Mouse (Mus musculus): ENCODE measurements at regions not wholly inside any gene's neighbourhood (a gene's known extent, or its start where the extent isn't known, plus 50 kb on each side); places are given as distances from the start of the nearest gene placed in this dataset.

DNA sequence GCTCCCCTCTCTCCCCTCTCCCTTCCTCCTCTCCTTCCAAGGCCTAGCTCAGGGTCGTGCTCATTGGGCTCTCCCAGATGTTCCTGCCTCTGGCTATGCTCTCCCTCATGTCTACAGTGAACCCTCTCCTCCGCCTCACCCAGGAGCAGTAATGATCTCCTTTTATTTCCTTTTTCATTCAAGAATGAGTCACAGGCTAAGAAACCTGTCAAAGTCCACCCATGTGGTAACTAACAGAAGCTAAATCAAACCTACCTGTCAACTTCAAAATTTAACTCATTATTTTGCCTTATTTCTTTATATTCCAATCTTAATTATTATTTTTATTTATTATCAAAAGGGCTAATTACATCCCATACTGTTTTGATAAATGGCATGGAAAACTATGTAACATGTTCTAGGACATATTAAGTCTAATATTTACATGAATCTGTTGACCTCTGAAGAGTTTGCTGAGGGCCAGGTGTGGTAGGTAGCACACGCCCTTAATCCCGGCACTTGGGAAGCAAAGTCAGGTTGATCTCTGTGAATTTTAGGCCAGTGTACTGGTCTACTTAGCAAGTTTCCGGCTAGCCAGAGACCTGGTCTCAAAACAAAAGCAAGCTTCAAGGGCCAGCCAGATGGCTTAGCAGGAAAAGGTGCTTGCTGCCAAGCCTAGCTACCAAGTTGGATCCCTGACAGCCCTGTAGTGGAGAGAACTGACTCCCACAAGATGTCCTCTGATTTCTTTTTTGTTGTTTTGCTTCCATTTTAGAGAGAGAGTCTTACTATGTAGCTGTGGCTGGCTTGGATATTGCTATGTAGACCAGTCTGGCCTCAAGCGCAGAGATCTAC is 51.9 kb upstream of the Slc16a1 start:
- H3K9me3 ChIP-seq (replicated peaks): no peaks in the 10 kb centered on the region
- WGBS: 77% methylated on average over 6 of the region's 6 CpGs
- no peaks in the 10 kb centered on the region for H3K4me1 ChIP-seq
- H3K9ac ChIP-seq: no peak overlapping the region
- no peak overlapping the region for H3K4me3 ChIP-seq (replicated peaks)
- no peak for ATAC-seq (ENCODE audit: insufficient number of reproducible peaks, low FRiP score, low TSS enrichment, low read depth)
- no peak overlapping the region for H3K4me2 ChIP-seq (replicated peaks)
- H3K27me3 ChIP-seq: no peaks in the 10 kb centered on the region
- H3K36me3 ChIP-seq: no peaks in the 10 kb centered on the region
- H3K27ac ChIP-seq (replicated peaks): no peak overlapping the region

DNA sequence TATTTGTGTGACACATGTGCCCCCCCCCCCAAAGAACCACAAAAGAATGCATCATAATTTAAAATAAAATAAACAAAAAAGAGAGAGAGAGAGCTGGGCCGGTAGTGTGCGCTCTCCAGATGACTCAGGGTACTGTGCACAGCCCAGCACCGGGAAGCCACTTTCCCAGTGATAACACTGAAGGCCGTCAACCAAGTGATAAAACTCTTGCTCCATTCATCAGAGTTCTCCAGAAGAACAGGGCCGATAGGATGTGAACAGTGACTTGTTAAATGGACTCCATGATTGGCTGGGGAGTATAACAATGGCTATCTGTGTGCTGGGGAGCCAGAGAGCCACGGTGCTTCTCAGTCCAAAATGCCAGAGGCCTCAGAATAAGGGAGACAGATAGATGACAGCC is 53.2 kb upstream of the Slc16a1 start:
- Histone ChIP-seq H3K36me3 (no peaks in the 10 kb centered on the region), H3K4me1 (no peaks in the 10 kb centered on the region), H3K27ac (replicated peaks) (no peak overlapping the region), H3K9me3 (replicated peaks) (no peaks in the 10 kb centered on the region), H3K4me2 (replicated peaks) (no peak overlapping the region), H3K9ac (no peak overlapping the region), H3K4me3 (replicated peaks) (no peak overlapping the region), H3K27me3 (no peaks in the 10 kb centered on the region)
- ATAC-seq (ENCODE audit: insufficient number of reproducible peaks, low FRiP score, low TSS enrichment, low read depth): no peak
- 47% methylated on average over 6 of the region's 6 CpGs for WGBS

DNA sequence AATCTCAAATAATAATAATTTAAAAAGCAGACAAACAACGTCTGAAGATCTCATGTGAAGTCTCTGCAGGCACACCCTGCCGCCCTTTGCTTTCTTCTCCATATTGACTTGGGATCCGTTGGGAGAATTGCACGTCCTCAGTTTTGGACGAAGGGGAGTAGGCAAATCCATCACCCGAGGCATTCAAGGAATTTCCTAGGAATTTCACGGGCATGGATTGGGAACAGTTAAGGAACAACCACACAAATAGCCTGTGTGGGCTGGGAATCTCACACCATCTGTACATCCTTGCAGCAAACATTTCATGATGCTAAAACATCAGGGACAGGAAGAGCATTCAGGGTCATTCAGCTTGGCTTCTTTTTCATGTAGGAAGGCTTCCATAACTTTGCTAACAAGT is 55.2 kb upstream of the Slc16a1 start:
- WGBS: 45% methylated on average over 7 of the region's 7 CpGs

GRCm38 (mm10) chr3:104582521-104582920 is 55.9 kb upstream of the Slc16a1 start:
- Histone ChIP-seq H3K4me2 (replicated peaks) (no peak overlapping the region), H3K4me1 (no peaks in the 10 kb centered on the region), H3K36me3 (no peaks in the 10 kb centered on the region), H3K9me3 (replicated peaks) (no peaks in the 10 kb centered on the region), H3K9ac (no peak overlapping the region), H3K27ac (replicated peaks) (no peak overlapping the region), H3K27me3 (no peaks in the 10 kb centered on the region), H3K4me3 (replicated peaks) (no peak overlapping the region)
- ATAC-seq (ENCODE audit: insufficient number of reproducible peaks, low FRiP score, low TSS enrichment, low read depth): no peak
- WGBS: 92% methylated on average over 10 of the region's 10 CpGs

More for the DNA sequence above, 55.2 kb upstream of the Slc16a1 start:
- H3K4me1 ChIP-seq: no peaks in the 10 kb centered on the region
- no peak for ATAC-seq (ENCODE audit: insufficient number of reproducible peaks, low FRiP score, low TSS enrichment, low read depth)
- H3K27me3 ChIP-seq: no peaks in the 10 kb centered on the region
- H3K36me3 ChIP-seq: no peaks in the 10 kb centered on the region
- H3K4me2 ChIP-seq (replicated peaks): no peak overlapping the region
- no peaks in the 10 kb centered on the region for H3K9me3 ChIP-seq (replicated peaks)
- no peak overlapping the region for H3K27ac ChIP-seq (replicated peaks)
- H3K4me3 ChIP-seq (replicated peaks): no peak overlapping the region
- no peak overlapping the region for H3K9ac ChIP-seq

DNA sequence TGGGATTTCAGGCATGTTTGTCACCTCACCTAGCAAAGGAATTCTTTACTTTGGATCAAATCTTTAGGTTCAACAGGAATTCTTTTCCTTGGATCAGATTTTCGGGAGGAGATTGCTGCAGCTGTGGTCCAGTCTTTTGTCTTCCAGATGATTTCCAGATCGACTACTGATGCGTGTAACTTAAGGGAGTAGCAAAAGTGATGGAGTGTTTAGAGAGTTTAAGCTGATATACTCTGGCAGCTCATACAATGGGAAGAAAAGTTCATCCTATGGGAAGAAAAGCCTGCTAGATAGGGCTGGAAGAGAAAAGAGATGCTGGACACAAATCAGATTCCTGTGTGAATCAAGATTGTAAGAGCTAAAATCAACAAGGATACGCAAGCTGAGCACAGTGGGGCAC is 59.3 kb upstream of the Slc16a1 start:
- no peaks in the 10 kb centered on the region for H3K36me3 ChIP-seq
- no peak overlapping the region for H3K27ac ChIP-seq (replicated peaks)
- H3K27me3 ChIP-seq: no peaks in the 10 kb centered on the region
- no peak overlapping the region for H3K4me2 ChIP-seq (replicated peaks)
- H3K4me3 ChIP-seq (replicated peaks): no peak overlapping the region
- no peak overlapping the region for H3K9ac ChIP-seq
- no peaks in the 10 kb centered on the region for H3K9me3 ChIP-seq (replicated peaks)
- no peak for ATAC-seq (ENCODE audit: insufficient number of reproducible peaks, low FRiP score, low TSS enrichment, low read depth)
- 62% methylated on average over 4 of the region's 4 CpGs for WGBS
- no peaks in the 10 kb centered on the region for H3K4me1 ChIP-seq

DNA sequence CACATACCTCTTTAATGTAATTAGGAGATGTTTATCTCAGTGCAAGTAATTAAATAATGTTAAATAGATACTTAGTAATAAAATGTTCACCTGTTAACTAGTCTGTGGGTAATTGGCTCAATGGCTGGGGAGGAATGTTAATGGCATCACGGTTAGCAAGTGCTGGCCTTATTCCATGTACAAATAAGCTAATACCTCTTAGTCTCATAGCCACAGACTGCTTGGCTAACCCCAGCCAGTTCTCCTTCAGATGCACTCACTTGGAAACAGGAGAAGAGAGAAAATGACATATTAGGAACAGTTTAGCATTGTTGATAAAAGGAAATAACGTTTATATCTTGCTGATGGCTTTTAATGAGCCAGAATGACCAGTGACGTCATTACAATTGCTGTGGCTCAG is 60.1 kb upstream of the Slc16a1 start:
- Histone ChIP-seq H3K36me3 (no peaks in the 10 kb centered on the region), H3K4me1 (no peaks in the 10 kb centered on the region), H3K9me3 (replicated peaks) (no peaks in the 10 kb centered on the region), H3K9ac (no peak overlapping the region), H3K4me2 (replicated peaks) (no peak overlapping the region), H3K4me3 (replicated peaks) (no peak overlapping the region), H3K27me3 (no peaks in the 10 kb centered on the region), H3K27ac (replicated peaks) (no peak overlapping the region)
- 35% methylated on average over 3 of the region's 3 CpGs for WGBS
- no peak for ATAC-seq (ENCODE audit: insufficient number of reproducible peaks, low FRiP score, low TSS enrichment, low read depth)

- no peaks in the 10 kb centered on the region for H3K36me3 ChIP-seq
- no peaks in the 10 kb centered on the region for H3K9me3 ChIP-seq (replicated peaks)
- 41% methylated on average over 5 of the region's 5 CpGs for WGBS
- no peak overlapping the region for H3K9ac ChIP-seq
- no peak for ATAC-seq (ENCODE audit: insufficient number of reproducible peaks, low FRiP score, low TSS enrichment, low read depth)
- H3K4me1 ChIP-seq: no peaks in the 10 kb centered on the region
- no peaks in the 10 kb centered on the region for H3K27me3 ChIP-seq
- no peak overlapping the region for H3K4me2 ChIP-seq (replicated peaks)
- no peak overlapping the region for H3K27ac ChIP-seq (replicated peaks)
- H3K4me3 ChIP-seq (replicated peaks): no peak overlapping the region
These were observed 61.1 kb upstream of the Slc16a1 start for GRCm38 (mm10) chr3:104577228-104577927.

GRCm38 (mm10) chr3:104573277-104573940 is 61.7 kb upstream of the Lrig2 start:
- no peaks in the 10 kb centered on the region for H3K36me3 ChIP-seq
- 80% methylated on average over 5 of the region's 5 CpGs for WGBS
- ATAC-seq (ENCODE audit: insufficient number of reproducible peaks, low FRiP score, low TSS enrichment, low read depth): no peak
- no peaks in the 10 kb centered on the region for H3K9me3 ChIP-seq (replicated peaks)
- no peak overlapping the region for H3K4me3 ChIP-seq (replicated peaks)
- H3K4me1 ChIP-seq: no peaks in the 10 kb centered on the region
- no peak overlapping the region for H3K4me2 ChIP-seq (replicated peaks)
- H3K27me3 ChIP-seq: no peaks in the 10 kb centered on the region
- H3K9ac ChIP-seq: no peak overlapping the region
- H3K27ac ChIP-seq (replicated peaks): no peak overlapping the region

DNA sequence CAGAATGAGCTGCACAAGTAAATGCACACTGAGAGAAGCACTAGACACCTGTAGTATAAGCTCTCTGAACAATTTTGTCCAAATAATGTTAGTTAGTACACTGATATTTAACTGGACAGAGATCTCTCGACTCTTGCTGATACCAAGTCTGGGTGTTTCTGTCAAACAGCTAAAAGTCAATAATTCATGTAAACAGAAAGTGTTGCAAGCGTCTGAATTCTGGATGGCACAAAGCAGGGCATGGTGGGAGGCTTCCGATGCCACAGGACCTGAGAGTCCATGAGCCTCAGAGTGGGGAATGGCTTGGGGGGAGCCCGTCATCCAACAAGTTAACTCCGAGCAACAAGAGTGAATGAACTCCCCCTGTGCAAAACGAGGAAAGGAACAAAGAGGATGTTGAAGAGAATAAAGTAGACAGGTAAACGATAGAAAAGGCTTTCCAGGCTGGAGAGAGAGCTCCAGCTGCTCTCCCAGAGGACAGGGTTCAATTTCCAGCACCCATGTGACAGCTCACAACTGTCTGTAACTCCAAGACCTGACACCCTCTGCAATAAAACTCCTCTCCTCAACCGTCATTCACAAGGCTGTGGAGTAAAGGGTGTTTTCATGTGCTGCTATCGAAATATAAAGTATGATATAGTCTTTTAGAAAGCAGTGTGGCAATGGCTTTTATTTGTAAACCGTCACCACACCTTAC is 60.4 kb upstream of the Lrig2 start:
- WGBS: 76% methylated on average over 10 of the region's 10 CpGs
- H3K4me3 ChIP-seq (replicated peaks): no peak overlapping the region
- no peaks in the 10 kb centered on the region for H3K4me1 ChIP-seq
- no peaks in the 10 kb centered on the region for H3K9me3 ChIP-seq (replicated peaks)
- H3K4me2 ChIP-seq (replicated peaks): no peak overlapping the region
- no peaks in the 10 kb centered on the region for H3K36me3 ChIP-seq
- H3K27me3 ChIP-seq: no peaks in the 10 kb centered on the region
- H3K9ac ChIP-seq: no peak overlapping the region
- no peak for ATAC-seq (ENCODE audit: insufficient number of reproducible peaks, low FRiP score, low TSS enrichment, low read depth)
- no peak overlapping the region for H3K27ac ChIP-seq (replicated peaks)

DNA sequence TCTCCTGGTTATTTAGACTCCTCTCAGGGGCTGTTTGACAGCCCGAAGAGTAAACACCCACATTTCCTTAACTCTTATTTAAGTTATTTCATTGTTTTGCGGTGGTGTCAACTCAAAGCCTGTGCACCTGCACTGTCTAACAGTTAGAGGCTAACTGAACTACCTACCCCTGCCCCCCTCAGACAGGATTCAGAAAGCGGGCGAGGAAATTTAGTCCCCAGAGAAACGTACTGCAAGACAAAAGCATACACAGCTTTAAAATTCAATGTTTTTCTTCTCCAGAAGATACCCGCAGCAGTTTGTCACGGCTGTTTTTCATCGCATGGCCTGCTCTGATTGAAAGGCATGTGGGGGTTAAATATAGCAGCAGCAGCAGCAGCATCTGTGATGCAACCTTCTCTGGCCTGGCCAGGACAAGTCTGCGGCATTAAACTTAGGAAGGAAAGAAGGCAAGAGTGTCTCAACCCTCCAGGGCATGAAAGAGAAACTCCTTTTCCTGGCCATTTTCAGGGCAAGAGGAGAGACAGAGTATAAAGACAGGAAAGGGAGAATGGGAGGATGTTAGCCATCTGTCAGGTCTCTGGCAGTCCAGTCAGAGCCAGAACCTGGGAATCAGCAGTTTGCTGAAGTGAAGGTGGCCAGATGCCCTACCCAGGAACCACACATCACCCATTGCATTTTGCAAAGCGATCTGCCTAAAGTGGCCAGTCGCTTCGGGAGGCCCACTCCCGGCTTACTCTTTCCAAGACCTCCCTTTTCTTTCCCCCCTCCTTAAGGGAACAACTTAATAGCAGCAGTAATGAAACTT is 53.9 kb upstream of the Lrig2 start:
- 0 out of 2 replicates have a peak overlapping the region, but pooled peaks have one; percentile 15 for H3K9ac ChIP-seq
- no peak overlapping the region for H3K4me2 ChIP-seq (replicated peaks)
- no peaks in the 10 kb centered on the region for H3K9me3 ChIP-seq (replicated peaks)
- 22% methylated on average over 13 of the region's 13 CpGs for WGBS
- H3K4me3 ChIP-seq (replicated peaks): no peak overlapping the region
- H3K36me3 ChIP-seq: no peaks in the 10 kb centered on the region
- no peaks in the 10 kb centered on the region for H3K27me3 ChIP-seq
- ATAC-seq (ENCODE audit: insufficient number of reproducible peaks, low FRiP score, low TSS enrichment, low read depth): no peak
- H3K4me1 ChIP-seq: peaks cover 10% of the 10 kb centered on the region
- no peak overlapping the region for H3K27ac ChIP-seq (replicated peaks)
